Mouse (Mus musculus): ENCODE measurements around the gene Lzts2. TPM values are rescaled to one million over a fixed set of nuclear protein-coding genes. Genes with fewer than 3 reads are reported as not detected.
"Not testable (repeated sequence)": the region's sequence is repeated elsewhere in the genome, so short reads cannot be mapped to it uniquely, and the experiment has no call there.

Gene Lzts2
- polyA plus RNA-seq, 1 experiment from 2014 or later = 51.4 TPM

GRCm38 (mm10) chr19:45030111-45030510 is 15.9 kb downstream of the Lzts2 start:
- peak; percentile 12; the same call in 1 of the 2 replicates for ATAC-seq (ENCODE audit: low FRiP score)
- Histone ChIP-seq H3K27ac (no peak overlapping the region), H3K4me1 (peaks cover 23% of the 10 kb centered on the region), H3K9ac (no peak overlapping the region), H3K4me2 (no peak overlapping the region), H3K4me3 (replicated peaks) (no peak overlapping the region), H3K9me3 (no peaks in the 10 kb centered on the region), H3K36me3 (replicated peaks) (peaks cover 34% of the 10 kb centered on the region), H3K27me3 (no peaks in the 10 kb centered on the region; the same call in 1 of the 2 replicates)
- WGBS = 27% methylated on average over 8 of the region's 8 CpGs

DNA sequence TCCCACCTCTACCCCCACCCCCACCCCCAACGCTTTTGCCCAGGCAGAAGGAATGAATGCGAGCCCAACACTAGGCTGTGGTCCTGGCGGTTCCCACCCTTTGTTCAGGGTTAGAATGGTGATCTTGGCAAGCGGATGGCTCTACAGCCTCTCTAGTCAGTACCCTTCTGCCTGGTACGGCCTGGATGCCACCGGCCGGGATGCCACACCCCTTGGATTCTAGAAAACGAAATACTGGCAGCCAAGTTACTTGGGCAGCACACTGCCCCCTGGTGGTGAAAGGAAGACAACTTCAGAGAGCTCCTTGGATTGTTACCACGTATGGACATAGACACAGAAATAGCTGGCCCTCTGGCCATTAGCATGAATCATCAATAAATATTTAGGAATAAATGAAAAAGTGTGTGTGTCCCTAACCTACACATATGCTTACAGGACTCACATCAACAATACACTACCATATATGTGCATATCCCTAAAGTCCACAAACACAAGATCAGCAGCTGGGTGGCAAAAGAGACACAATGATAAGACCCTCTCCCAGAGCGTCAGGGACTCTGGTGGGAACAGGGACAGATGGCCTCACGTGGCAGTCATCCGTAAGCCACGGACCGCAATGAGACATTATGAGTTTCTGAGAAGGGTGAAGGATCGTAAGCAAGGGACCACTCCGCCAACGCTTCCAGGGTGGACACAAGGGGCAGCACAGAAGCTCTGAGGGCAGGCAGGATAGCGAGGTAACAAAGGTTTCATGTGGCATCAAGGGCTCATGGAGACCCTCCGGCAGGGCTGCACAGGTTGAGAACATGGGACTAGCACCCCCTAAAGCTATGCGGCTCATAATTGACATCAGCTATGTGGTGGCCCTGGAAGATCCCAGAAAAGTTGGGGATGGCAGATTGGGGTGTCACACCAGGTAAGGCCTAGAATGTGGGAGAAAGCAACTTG is 16.8 kb downstream of the Lzts2 start:
- no peak overlapping the region for H3K4me3 ChIP-seq (replicated peaks)
- H3K27ac ChIP-seq = no peak overlapping the region
- H3K9me3 ChIP-seq = no peaks in the 10 kb centered on the region
- WGBS = 38% methylated on average over 20 of the region's 20 CpGs
- peaks cover 26% of the 10 kb centered on the region for H3K36me3 ChIP-seq (replicated peaks)
- ATAC-seq (ENCODE audit: low FRiP score) = peak; percentile 52
- peaks cover 8% of the 10 kb centered on the region; the same call in 1 of the 2 replicates for H3K27me3 ChIP-seq
- H3K9ac ChIP-seq = no peak overlapping the region
- H3K4me1 ChIP-seq = peaks cover 23% of the 10 kb centered on the region
- peak overlapping the region; percentile 34 for H3K4me2 ChIP-seq

DNA sequence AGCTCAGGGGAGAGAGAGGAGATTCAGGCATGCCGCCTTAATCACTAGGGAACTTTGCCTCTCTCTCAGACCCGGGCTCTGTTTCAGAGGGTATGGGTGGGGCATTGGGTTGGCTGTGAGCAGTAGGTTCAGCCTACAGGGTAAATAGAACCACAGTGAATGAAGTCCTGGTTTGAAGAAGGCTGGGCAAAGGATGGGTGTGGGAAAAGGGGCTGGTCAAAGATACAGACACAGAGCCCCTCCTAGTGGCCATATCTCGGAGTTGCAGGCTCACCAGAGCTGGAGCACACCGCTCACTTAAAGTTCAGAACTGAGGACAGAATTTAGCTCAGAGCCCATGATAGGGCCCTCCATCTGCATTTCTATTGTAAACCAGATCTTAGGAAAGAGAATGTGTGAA is 17.6 kb downstream of the Lzts2 start:
- ATAC-seq (ENCODE audit: low FRiP score) = peak; percentile 18; the same call in 1 of the 2 replicates
- Histone ChIP-seq H3K36me3 (replicated peaks) (peaks cover 18% of the 10 kb centered on the region), H3K27ac (no peak overlapping the region), H3K4me2 (no peak overlapping the region), H3K9me3 (no peaks in the 10 kb centered on the region), H3K4me1 (peaks cover 23% of the 10 kb centered on the region), H3K4me3 (replicated peaks) (no peak overlapping the region), H3K27me3 (peaks cover 14% of the 10 kb centered on the region; the same call in 1 of the 2 replicates), H3K9ac (no peak overlapping the region)
- 24% methylated on average over 4 of the region's 4 CpGs for WGBS

DNA sequence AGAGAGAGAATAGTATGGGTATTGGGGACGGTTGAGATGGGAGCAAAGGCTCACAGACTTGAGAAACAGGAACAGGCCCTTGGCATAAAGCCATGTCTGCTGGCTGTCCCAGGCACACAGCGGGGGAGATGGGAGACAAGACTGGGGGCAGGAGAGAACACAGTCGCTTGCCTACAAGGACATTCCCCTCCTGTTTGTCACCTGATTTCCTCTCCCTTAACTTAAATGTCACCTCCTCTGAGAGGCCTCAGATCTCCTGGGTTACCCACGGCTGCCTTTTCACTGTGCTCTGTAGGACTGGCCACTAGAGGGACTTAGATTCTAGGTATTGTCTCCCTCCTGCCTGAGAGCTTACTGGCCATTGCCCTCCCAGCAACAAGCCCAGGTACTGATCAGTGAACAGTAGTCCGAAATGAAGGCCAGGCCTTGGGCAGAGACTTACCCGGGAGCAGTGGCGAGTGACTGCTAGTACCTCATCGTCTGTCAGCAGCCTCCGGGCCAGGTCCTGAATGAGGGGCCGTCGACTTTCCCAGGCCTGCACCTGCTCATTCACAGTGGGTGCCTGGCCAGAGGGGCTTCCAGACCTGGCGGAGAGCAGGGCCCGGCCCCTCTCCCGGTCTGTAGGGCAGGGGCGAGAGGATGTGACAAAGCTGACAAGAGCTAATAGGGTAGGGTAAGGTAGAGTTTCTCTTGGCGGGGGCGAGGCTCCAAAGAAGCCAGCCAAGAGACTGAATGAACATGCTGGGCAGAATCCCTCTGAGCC is 18.5 kb downstream of the Lzts2 start:
- Histone ChIP-seq H3K9ac (no peak overlapping the region), H3K27ac (no peak overlapping the region), H3K27me3 (peaks cover 16% of the 10 kb centered on the region; the same call in 1 of the 2 replicates), H3K4me2 (no peak overlapping the region), H3K4me1 (peaks cover 26% of the 10 kb centered on the region), H3K9me3 (no peaks in the 10 kb centered on the region), H3K4me3 (replicated peaks) (no peak overlapping the region), H3K36me3 (replicated peaks) (peaks cover 9% of the 10 kb centered on the region)
- WGBS = 52% methylated on average over 17 of the region's 17 CpGs
- no peak for ATAC-seq (ENCODE audit: low FRiP score)

GRCm38 (mm10) chr19:45036867-45037266 is 22.7 kb downstream of the Lzts2 start:
- Histone ChIP-seq H3K36me3 (replicated peaks) (no peaks in the 10 kb centered on the region), H3K4me3 (replicated peaks) (no peak overlapping the region), H3K9ac (no peak overlapping the region), H3K9me3 (no peaks in the 10 kb centered on the region), H3K4me2 (no peak overlapping the region), H3K4me1 (0 out of 2 replicates have a peak, but pooled peaks cover 15% of the 10 kb centered on the region), H3K27me3 (peaks cover 36% of the 10 kb centered on the region), H3K27ac (no peak overlapping the region)
- ATAC-seq (ENCODE audit: low FRiP score) = no peak
- WGBS = 32% methylated on average over 16 of the region's 16 CpGs

- 92% methylated on average over 7 of the region's 7 CpGs for WGBS
- H3K4me2 ChIP-seq; H3K27ac ChIP-seq; ATAC-seq (ENCODE audit: low FRiP score); H3K4me3 ChIP-seq (replicated peaks); H3K36me3 ChIP-seq (replicated peaks); H3K9ac ChIP-seq; H3K9me3 ChIP-seq: not testable (repeated sequence)
- Histone ChIP-seq H3K4me1 (0 out of 2 replicates have a peak, but pooled peaks cover 15% of the 10 kb centered on the region), H3K27me3 (peaks cover 36% of the 10 kb centered on the region)
These were observed 24.0 kb downstream of the Lzts2 start for GRCm38 (mm10) chr19:45038198-45038597.

GRCm38 (mm10) chr19:45040214-45040613 is 26.0 kb downstream of the Lzts2 start:
- Histone ChIP-seq H3K4me3 (replicated peaks) (no peak overlapping the region), H3K27me3 (peaks cover 55% of the 10 kb centered on the region), H3K9ac (no peak overlapping the region), H3K27ac (no peak overlapping the region), H3K4me2 (no peak overlapping the region), H3K4me1 (0 out of 2 replicates have a peak, but pooled peaks cover 15% of the 10 kb centered on the region), H3K9me3 (no peaks in the 10 kb centered on the region), H3K36me3 (replicated peaks) (no peaks in the 10 kb centered on the region)
- no peak for ATAC-seq (ENCODE audit: low FRiP score)
- 58% methylated on average over 13 of the region's 13 CpGs for WGBS

- no peak for ATAC-seq (ENCODE audit: low FRiP score)
- Histone ChIP-seq H3K36me3 (replicated peaks) (no peaks in the 10 kb centered on the region), H3K9ac (no peak overlapping the region), H3K4me3 (replicated peaks) (no peak overlapping the region), H3K9me3 (no peaks in the 10 kb centered on the region), H3K4me2 (no peak overlapping the region), H3K27ac (no peak overlapping the region), H3K4me1 (peaks cover 41% of the 10 kb centered on the region), H3K27me3 (peaks cover 48% of the 10 kb centered on the region)
- 63% methylated on average over 11 of the region's 11 CpGs for WGBS
These were observed 30.2 kb downstream of the Lzts2 start for GRCm38 (mm10) chr19:45044389-45044927.

DNA sequence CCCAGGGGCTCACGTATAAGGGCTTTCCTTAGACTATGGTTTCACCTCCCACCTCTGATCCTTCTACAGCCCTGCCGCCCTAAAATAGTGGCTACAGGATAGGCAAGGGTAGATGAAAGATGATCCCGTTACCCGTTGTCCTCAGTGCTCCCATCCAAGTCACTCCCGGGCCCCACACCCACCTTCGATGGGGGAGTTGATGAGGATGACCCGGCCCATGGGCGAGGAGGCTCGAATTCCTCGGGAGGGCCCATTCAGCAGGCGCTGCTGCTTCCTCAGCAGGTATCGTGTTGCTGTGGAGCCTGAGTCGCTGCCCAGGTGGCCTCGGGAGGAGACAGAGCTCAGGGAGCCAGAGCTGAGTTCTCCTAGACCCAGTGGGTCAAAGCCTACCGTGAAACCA is 31.0 kb downstream of the Lzts2 start:
- no peak for ATAC-seq (ENCODE audit: low FRiP score)
- no peak overlapping the region for H3K4me2 ChIP-seq
- H3K27ac ChIP-seq = no peak overlapping the region
- peaks cover 40% of the 10 kb centered on the region for H3K27me3 ChIP-seq
- no peaks in the 10 kb centered on the region for H3K9me3 ChIP-seq
- no peaks in the 10 kb centered on the region for H3K36me3 ChIP-seq (replicated peaks)
- 52% methylated on average over 15 of the region's 15 CpGs for WGBS
- no peak overlapping the region for H3K9ac ChIP-seq
- H3K4me3 ChIP-seq (replicated peaks) = no peak overlapping the region
- H3K4me1 ChIP-seq = peaks cover 42% of the 10 kb centered on the region

DNA sequence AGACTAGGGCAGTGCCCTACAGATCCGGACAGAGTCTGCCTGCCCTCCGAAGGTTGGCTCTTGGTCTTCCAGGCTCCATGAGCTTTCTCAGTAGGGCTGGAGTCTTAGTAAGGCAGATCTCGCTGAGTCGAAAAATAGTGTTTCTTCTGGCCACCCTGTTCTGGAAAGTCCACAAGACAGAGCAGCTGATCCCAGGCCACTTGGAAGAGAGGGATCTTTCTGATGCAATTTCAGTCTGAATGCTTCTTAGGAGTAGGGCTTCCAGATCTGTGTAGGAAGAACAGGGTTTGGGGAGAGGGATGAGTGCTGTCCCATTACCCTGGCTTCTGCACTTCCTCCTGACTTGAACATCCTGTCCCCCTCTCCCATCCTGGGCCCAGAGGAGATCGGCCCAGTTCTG is 31.4 kb downstream of the Lzts2 start, which contains the start of gene Pdzd7:
Gene Pdzd7 (minus strand): TSS at position 67 of the 400 bp plus-strand sequence.
- ATAC-seq (ENCODE audit: low FRiP score) = no peak

DNA sequence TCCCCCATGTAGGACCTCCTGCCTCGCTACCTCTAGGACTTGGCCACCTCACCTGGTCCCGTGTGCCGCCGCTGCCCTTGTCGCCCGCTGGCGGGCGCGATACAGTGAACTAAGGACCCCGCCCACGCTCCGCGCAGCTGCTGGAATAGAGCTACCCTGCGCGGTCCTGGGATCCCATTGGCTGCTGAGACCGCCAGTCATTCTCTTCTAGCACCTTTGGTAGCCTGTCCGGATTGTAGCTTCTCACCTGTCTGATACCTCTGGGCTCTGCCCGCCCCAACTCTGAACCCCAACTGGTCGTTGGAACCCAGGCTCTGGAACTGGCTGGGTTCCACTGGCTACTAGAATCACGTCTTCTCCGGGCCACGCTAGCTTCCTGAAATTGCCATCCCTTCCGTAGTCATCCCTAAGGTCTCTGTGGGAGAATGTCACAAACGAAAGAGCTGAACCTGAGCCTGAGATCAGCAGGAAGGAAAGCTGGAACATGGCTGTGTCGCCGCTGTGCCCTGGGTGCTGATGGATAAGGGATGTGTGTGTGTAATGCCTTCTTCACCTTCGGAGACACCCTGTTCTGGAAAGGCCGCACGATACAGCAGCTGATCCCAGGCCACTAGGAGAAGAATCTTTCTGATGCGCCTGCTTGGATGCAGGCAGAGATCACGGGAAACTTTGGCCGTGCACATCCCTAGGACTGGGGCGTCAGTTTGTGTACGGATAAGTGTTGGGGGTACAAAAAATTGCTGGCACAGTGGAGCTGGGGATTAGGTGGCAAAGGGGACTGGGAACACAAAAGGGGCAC is 32.5 kb downstream of the Lzts2 start:
- Histone ChIP-seq H3K4me1 (peaks cover 33% of the 10 kb centered on the region), H3K36me3 (replicated peaks) (no peaks in the 10 kb centered on the region), H3K4me3 (replicated peaks) (peak overlapping the region; percentile 51), H3K9ac (peak overlapping the region; percentile 64), H3K27me3 (peaks cover 33% of the 10 kb centered on the region), H3K9me3 (no peaks in the 10 kb centered on the region), H3K4me2 (peak overlapping the region; percentile 67), H3K27ac (peak overlapping the region; percentile 81)
- ATAC-seq (ENCODE audit: low FRiP score) = peak; percentile 70
- 2% methylated on average over 34 of the region's 34 CpGs for WGBS

More for the DNA sequence above, 31.4 kb downstream of the Lzts2 start, which contains the start of gene Pdzd7:
- Histone ChIP-seq H3K9me3 (no peaks in the 10 kb centered on the region), H3K4me3 (replicated peaks) (peak within 1 kb of the TSS; percentile 51), H3K4me2 (peak within 1 kb of the TSS; percentile 67), H3K4me1 (peaks cover 42% of the 10 kb centered on the region), H3K9ac (peak within 1 kb of the TSS; percentile 64), H3K27ac (no peak within 1 kb of the TSS), H3K36me3 (replicated peaks) (no peaks in the 10 kb centered on the region), H3K27me3 (peaks cover 36% of the 10 kb centered on the region)
- 82% methylated on average over 5 of the region's 5 CpGs for WGBS
